Mouse (Mus musculus) cerebellum, postnatal 10 days (tissue): ENCODE data around the gene Oaz1.

ENCODE experiments used
- DNase-seq, 2 experiments: peaks; one replicate each; pipeline ENCODE4 v3.0.0; 2021; ENCODE audit warnings: mixed read lengths in 2 of 2

Oaz1 gene

GRCm38 (mm10) chr10:80854913-80855748 lies 28.7 kb downstream of the Oaz1 start, which contains the start of the genes Lsm7 and Sppl2b:
Gene Lsm7 (minus strand): TSS chr10:80855209.
Gene Sppl2b (plus strand): TSS chr10:80855275.
- DNase-seq = peak; percentile 99

- DNase-seq = peak in 1 of 2 experiments; percentile 56
These were observed 29.3 kb downstream of the Oaz1 start for GRCm38 (mm10) chr10:80855749-80856073.

- DNase-seq = no peak
These were observed 29.8 kb downstream of the Oaz1 start for GRCm38 (mm10) chr10:80856267-80856666.

GRCm38 (mm10) chr10:80856908-80857307 lies 30.5 kb downstream of the Oaz1 start:
- no peak for DNase-seq

- no peak for DNase-seq
These were observed 30.9 kb downstream of the Oaz1 start for GRCm38 (mm10) chr10:80857386-80857785.

GRCm38 (mm10) chr10:80857848-80858247 lies 31.4 kb downstream of the Oaz1 start:
- no peak for DNase-seq

GRCm38 (mm10) chr10:80858350-80858935 lies 32.0 kb downstream of the Oaz1 start:
- DNase-seq = no peak

- DNase-seq = no peak
These were observed 35.8 kb downstream of the Oaz1 start for GRCm38 (mm10) chr10:80862305-80862704.

GRCm38 (mm10) chr10:80864446-80864845 lies 38.0 kb downstream of the Oaz1 start:
- DNase-seq = peak; percentile 75 to 86

GRCm38 (mm10) chr10:80870993-80871392 lies 44.5 kb downstream of the Oaz1 start:
- no peak for DNase-seq

- no peak for DNase-seq
These were observed 45.1 kb downstream of the Oaz1 start, which contains the start of gene Tmprss9 for GRCm38 (mm10) chr10:80871581-80871980. Gene Tmprss9 (plus strand): TSS chr10:80871848.

GRCm38 (mm10) chr10:80874035-80874434 lies 47.6 kb downstream of the Oaz1 start:
- no peak for DNase-seq

- DNase-seq = peak; percentile 83 to 87
These were observed 49.6 kb downstream of the Oaz1 start for GRCm38 (mm10) chr10:80876028-80876427.

GRCm38 (mm10) chr10:80876594-80876993 lies 50.1 kb downstream of the Oaz1 start:
- peak in 1 of 2 experiments; percentile 55 for DNase-seq
